Mouse (Mus musculus) retina, postnatal 1 day (tissue): Measurements from ENCODE around the gene Clec14a.
"Not testable (repeated sequence)": the region's sequence is repeated elsewhere in the genome, so short reads cannot be mapped to it uniquely, and the experiment has no call there.

Experiments used
- DNase-seq: peaks from one replicate; pipeline ENCODE4 v3.0.0-alpha.2; 2012

Gene Clec14a

GRCm38 (mm10) chr12:58268563-58269501 lies at the start of gene Clec14a:
Gene Clec14a (minus strand): TSS chr12:58269290.
- peak; percentile 50 for DNase-seq

DNA sequence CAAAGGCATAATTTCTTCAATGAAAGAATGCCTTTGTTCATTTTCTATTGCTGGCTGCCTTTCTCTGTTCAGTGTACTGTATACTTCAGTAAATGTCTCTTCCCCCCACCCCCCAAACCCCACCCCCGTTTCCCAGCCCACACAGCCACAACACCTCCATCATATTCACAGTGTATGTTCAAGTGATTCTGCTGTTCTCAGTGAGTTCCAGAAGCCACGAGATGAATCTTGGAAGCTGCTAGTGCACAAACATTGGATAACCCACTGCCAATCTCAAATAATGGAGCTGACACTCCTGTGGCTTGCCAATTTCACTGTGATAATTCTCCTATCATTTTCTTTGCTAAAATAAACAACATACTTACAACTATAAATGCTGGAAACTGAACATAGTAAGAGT lies 38.7 kb upstream of the Clec14a start:
- DNase-seq = no peak

GRCm38 (mm10) chr12:58306402-58306801 lies 37.3 kb upstream of the Clec14a start:
- not testable (repeated sequence) for DNase-seq

DNA sequence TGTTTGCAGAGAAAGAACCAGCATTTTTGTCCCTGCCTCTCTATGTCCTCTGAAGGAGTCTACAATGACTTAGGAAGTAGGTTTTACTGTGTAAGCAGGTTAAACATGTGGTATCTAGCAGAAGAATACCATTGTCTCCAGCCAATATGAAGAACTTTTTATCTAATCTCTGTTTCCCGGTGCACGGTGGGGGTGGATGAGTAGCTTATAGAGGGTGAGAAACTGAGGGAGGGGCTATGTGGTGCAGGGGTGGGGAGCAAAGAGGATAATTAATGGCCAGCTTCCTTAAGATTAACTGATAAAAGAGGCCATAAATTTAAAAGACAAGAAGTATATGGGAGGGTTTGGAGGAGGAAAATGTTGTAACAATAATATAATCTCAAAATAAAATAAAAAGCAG lies 36.5 kb upstream of the Clec14a start:
- no peak for DNase-seq

GRCm38 (mm10) chr12:58296980-58297379 lies 27.9 kb upstream of the Clec14a start:
- no peak for DNase-seq

DNA sequence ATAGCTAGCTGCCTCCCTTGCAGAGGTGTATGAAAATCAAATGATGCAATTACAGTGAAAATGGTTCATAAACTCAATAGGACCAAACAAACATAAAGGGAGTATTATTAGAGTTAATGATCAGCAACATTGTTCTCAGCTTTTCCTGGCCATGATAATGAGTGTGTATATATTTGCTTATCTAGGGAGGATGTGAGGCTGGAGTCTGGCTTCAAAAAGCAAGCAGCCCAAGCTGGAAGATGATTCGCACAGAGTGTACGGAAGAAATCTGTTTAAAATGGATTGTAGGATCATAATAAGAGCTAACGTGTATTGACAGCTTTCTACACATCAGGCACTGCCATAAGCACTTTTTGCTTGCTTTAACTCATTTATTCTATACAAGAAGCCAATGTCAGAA lies 16.8 kb upstream of the Clec14a start:
- no peak for DNase-seq

GRCm38 (mm10) chr12:58270520-58270919 lies 1.4 kb upstream of the Clec14a start:
- no peak for DNase-seq

DNA sequence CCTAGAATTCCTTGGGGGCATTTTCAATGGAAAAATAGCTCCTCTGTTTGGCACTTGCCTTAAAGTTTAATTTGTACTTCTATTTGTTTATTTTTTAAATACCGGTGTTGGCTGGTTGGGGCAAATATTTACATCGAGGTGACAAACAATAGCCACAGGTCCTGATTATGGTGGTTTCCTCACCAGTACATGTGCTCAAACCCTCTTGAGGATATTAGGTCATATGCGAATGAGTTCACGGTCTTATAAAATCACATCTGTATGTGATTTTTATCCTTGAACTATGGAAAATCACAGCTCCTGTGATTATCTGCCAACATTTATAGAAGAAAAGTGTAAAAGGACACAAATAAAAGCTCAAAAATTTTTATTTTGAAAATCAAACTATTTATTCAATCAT lies 415 bp upstream of the Clec14a start:
- no peak for DNase-seq

DNA sequence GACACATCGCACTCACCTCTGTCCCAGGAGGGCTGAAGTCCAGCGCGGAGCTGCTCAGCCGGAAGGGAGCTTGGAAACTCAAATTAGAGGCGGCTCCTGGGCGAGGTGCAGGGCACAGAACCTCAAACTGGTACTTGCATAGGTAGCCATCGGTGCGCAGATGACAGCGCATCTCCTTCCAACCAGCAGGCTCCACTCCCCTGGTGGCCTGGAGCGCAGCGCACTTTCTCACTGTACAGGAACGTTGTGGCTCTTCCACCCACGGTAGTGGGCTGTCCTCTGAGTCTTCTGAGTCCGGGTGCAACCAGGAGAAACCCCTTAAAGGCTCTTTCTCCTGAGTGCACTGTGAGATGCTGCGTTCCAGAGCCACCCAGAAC lies 916 bp downstream of the Clec14a start:
- peak; percentile 47 for DNase-seq

GRCm38 (mm10) chr12:58267779-58268178 lies 1.3 kb downstream of the Clec14a start:
- no peak for DNase-seq

- no peak for DNase-seq
These were observed 17.2 kb downstream of the Clec14a start for GRCm38 (mm10) chr12:58251901-58252300.

GRCm38 (mm10) chr12:58232489-58232888 lies 36.6 kb downstream of the Clec14a start:
- DNase-seq = no peak

DNA sequence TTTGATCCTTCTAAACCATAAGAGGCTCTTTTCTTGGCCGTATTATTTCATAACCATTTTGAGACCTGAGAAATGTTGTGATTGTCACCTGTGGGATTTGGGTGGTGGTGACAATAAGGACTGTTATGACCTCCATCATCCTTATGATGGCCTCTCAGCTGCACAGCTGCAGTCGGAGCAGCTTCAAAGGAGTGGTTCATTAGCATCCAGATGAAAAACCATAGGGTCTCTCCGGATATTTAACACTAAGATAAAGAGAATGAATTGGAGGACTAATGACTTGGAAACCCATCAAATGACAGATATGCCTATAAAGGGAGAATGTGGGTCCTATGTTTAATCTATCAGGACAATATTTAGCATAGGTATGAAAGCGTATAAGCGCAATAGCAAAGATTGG lies 43.4 kb downstream of the Clec14a start:
- no peak for DNase-seq

- DNase-seq = no peak
These were observed 50.0 kb downstream of the Clec14a start for GRCm38 (mm10) chr12:58219078-58219477.

DNA sequence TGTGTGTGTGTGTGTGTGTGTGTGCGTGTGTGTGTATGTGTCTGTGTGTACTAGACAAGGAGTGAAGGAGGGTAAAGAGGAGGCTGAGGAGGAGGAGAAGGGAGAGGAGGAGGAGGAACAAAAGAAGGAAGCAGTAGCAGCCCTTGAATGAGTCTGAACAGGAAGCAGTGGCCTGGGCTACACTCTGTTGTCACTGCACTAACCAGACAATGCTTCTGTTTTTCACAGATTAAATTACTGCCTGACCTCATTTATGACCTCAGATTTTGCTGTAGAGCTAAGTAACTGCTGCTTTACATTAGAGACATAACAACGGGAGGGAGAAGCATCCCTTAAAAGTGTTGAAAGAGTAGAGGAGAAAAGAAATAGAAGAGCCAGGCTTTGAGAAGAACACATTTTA lies 52.9 kb downstream of the Clec14a start:
- DNase-seq = no peak
